Mouse (Mus musculus) spleen, postnatal 36 days (tissue): ENCODE measurements at regions not wholly inside any gene's neighbourhood (a gene's known extent, or its start where the extent isn't known, plus 50 kb on each side); places are given as distances from the start of the nearest gene placed in this dataset.
"Not testable (repeated sequence)": the region's sequence is repeated elsewhere in the genome, so short reads cannot be mapped to it uniquely, and the experiment has no call there.

Experiments
- DNase-seq, 2 experiments: peaks; one replicate each; pipeline ENCODE4 v3.0.0; 2022; ENCODE audit warnings: low spot score in 2 of 2, mixed read lengths in 1 of 2

DNA sequence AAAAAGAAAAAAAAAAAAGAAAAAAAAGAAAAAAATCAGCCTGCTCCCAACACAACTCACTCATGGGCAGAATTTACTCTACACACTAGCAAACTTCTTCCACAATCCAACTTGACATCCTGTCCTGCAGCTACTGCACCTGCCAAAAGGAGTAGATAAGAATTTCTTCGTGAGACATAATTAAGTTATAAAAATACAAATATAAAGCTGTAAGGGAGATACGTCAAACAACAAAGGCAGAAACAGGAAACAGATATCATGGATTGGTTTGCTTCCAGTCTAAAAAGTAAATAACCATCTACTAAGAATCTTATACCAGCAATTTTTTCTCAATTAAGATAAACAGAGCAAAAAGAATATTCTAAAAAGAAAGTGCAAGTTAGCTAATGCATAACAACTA, 390.3 kb downstream of the Pih1d3 start:
- DNase-seq, result no peak

- not testable (repeated sequence) for DNase-seq
Observed at GRCm38 (mm10) chr1:31615219-31615618, 392.6 kb downstream of the Pih1d3 start.

DNA sequence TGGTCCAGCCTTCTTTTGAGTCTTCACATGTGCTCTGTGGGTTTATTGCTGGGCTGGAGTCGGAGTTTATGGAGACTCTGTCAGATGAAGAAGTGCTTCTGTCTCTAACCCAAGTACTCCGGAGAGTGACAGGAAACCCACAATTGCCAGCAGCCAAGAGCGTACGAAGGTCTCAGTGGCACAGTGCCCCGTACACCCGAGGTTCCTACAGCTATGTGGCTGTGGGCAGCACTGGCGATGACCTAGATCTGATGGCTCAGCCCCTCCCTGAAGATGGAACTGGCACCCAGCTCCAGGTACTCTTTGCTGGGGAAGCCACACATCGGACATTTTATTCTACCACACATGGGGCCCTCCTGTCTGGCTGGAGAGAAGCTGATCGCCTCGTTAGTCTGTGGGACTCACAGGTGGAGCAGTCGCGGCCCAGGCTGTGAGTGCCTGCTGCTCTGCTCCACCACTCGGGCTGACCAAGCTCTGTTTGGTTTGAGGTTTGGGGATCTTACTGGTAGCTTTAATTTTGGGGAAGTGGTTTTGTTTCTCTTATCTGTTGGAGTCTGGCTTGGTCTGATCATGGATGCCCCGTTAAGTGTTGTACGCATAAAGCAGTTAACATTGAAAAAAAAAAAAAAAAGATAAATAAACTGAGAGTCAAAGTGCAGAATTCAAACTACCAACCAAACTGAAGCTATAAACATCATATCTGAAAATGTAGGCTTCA, 393.8 kb downstream of the Pih1d3 start:
- DNase-seq, result peak in 1 of 2 experiments; percentile 1

GRCm38 (mm10) chr1:31634353-31634752, 411.7 kb downstream of the Pih1d3 start:
- no peak for DNase-seq

GRCm38 (mm10) chr1:31636575-31637356, 414.1 kb downstream of the Pih1d3 start:
- no peak for DNase-seq

GRCm38 (mm10) chr1:31645116-31645515, 422.5 kb downstream of the Pih1d3 start:
- DNase-seq, result no peak

GRCm38 (mm10) chr1:31678586-31678985, 455.9 kb downstream of the Pih1d3 start:
- DNase-seq, result no peak
